In the genomic region with DNA sequence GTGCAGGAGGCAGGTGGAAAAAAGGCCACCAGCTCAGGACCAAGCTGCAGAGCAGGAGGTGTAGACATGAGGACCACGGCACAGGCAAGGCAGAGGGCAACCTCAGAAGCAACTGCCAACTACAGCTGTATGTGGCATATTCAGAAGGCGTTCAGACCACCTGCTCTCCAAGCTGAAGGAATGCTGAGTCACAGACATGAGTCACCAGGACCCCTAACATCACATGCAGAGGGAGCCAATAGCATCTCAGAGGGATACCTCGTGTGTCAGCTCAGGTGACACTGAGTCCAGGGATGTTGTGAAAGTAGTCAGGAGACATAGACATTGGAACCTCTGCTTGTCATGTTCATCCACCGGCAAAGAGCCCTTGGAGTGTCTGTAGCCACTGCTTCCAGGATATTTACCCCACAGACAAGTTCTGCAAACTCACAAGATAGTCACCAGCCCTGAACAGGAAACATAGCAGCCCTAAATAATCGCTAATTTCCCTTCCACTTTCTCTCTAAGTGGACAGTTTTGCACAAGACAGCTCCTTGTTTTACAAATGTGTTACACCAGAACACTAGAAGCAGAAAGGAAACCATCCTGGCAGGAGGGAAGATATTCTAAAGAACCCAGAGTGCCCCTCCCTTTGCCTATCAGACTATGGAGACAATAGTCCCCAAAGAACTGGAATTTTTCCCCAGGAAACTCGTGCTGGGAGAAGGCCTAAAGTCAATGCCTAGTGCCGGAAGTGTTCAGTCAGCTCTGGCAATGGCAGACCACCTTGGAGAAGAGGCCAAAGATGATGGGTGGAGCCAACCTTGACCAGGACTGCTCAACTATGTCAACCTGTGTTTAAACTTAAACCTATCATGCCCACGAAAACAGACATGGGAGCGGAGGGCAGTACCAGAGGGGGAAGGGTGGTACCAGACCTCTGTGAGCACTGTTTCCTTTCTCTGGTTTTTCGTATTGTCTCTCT, we compare ENCODE assay signal across 10 mouse cellular contexts.
DNase-seq lines count a peak whose midpoint lies in the region; ATAC-seq and TF ChIP-seq lines count a peak whose summit lies in the region.
"Had no signal": no experiment of that assay in that cellular context is flagged by ENCODE, and none has a peak within 500 bp of the region (broad histone marks: within the 10 kb centered on the region; RNA-seq: fewer than 3 reads in every experiment).

No protein-coding gene starts in this region.

- WGBS in kidney, adult 2 months, result 49% methylated on average over 10 of the region's 10 CpGs
- 67% methylated on average over 10 of the region's 10 CpGs for WGBS in stomach, embryonic 15.5 days

- H3K9ac ChIP-seq in ES-Bruce4 (ENCODE audit: low read depth, poor library complexity, severe bottlenecking), result no peak overlapping the region
- H3K9ac ChIP-seq in stomach, embryonic 15.5 days, result no peak overlapping the region

- TF ChIP-seq EP300 in ES-Bruce4 (IDR thresholded peaks at IDR 0.05; ENCODE audit: insufficient read depth, low read depth, low read length), result peak; percentile 88

- no peak for TF ChIP-seq POLR2A in kidney, adult 2 months (IDR thresholded peaks at IDR 0.05; ENCODE audit: low read depth, low read length)
- no peak for TF ChIP-seq POLR2A in ES-Bruce4 (IDR thresholded peaks at IDR 0.05; ENCODE audit: insufficient read depth, low read length)

- intact Hi-C loops in gastrocnemius, postnatal 14 days (cut with DNase I; ENCODE audit: low total_unique reads), result no loop called here

- peak; percentile 60 for DNase-seq in kidney, adult 2 months
- DNase-seq in kidney, adult 18-20 months, result no peak
- peak; percentile 20 for DNase-seq in brain, adult 2 months (ENCODE audit: low read depth, low spot score)
- no peak for DNase-seq in T-cell, adult 2 months (ENCODE audit: low spot score)
- no peak for DNase-seq in B cell, adult 2 months
- no peak for DNase-seq in gastrocnemius, postnatal 14 days
- DNase-seq: retina, postnatal 1 day had no signal

- no peaks in the 10 kb centered on the region for H3K27me3 ChIP-seq in kidney, adult 2 months (replicated peaks; ENCODE audit: control insufficient read depth, insufficient read depth, low read length)
- H3K27me3 ChIP-seq in ES-Bruce4 (ENCODE audit: control insufficient read depth, insufficient read depth, low read length, poor library complexity, severe bottlenecking), result no peaks in the 10 kb centered on the region
- no peaks in the 10 kb centered on the region for H3K27me3 ChIP-seq in stomach, embryonic 15.5 days (replicated peaks)

- no peaks in the 10 kb centered on the region for H3K36me3 ChIP-seq in kidney, adult 2 months (ENCODE audit: control insufficient read depth, insufficient read depth, low read length)
- H3K36me3 ChIP-seq in ES-Bruce4 (ENCODE audit: control insufficient read depth, insufficient read depth, low read length, poor library complexity, severe bottlenecking), result peaks cover 43% of the 10 kb centered on the region
- H3K36me3 ChIP-seq in stomach, embryonic 15.5 days, result no peaks in the 10 kb centered on the region

- no peak for ATAC-seq in stomach, embryonic 15.5 days (ENCODE audit: insufficient read depth, low FRiP score, low read depth)
- ATAC-seq: inflammation-experienced regulatory T-cells, adult 6 months had no signal

- no peak overlapping the region for H3K4me2 ChIP-seq in stomach, embryonic 15.5 days

- H3K4me1 ChIP-seq in kidney, adult 2 months (ENCODE audit: control insufficient read depth, insufficient read depth, low read length), result peaks cover 31% of the 10 kb centered on the region
- H3K4me1 ChIP-seq in ES-Bruce4 (ENCODE audit: control insufficient read depth, insufficient read depth, low read length), result no peaks in the 10 kb centered on the region
- peaks cover 18% of the 10 kb centered on the region for H3K4me1 ChIP-seq in stomach, embryonic 15.5 days

- no peak overlapping the region for H3K4me3 ChIP-seq in kidney, adult 2 months (ENCODE audit: insufficient read depth, low read depth, low read length)
- H3K4me3 ChIP-seq in ES-Bruce4 (ENCODE audit: low read depth, low read length), result no peak overlapping the region
- no peak overlapping the region for H3K4me3 ChIP-seq in stomach, embryonic 15.5 days (replicated peaks)

- H3K27ac ChIP-seq in kidney, adult 2 months (ENCODE audit: insufficient read depth, low read depth, low read length), result peak overlapping the region; percentile 57
- H3K27ac ChIP-seq in ES-Bruce4 (ENCODE audit: insufficient read depth, low read length), result peak overlapping the region; percentile 92
- peak overlapping the region; percentile 28; the same call in 1 of the 2 replicates for H3K27ac ChIP-seq in stomach, embryonic 15.5 days

- H3K9me3 ChIP-seq in ES-Bruce4 (replicated peaks; ENCODE audit: control insufficient read depth, insufficient read depth, low read length, poor library complexity, severe bottlenecking), result peaks cover 64% of the 10 kb centered on the region
- no peaks in the 10 kb centered on the region for H3K9me3 ChIP-seq in stomach, embryonic 15.5 days

- no peak for TF ChIP-seq CTCF in kidney, adult 2 months (conservative IDR thresholded peaks at IDR 0.05; ENCODE audit: insufficient read depth, insufficient read length, low read depth, low read length)
- no peak for TF ChIP-seq CTCF in ES-Bruce4 (IDR thresholded peaks at IDR 0.05; ENCODE audit: low read depth, low read length)

Comparison
In these comparisons a context has a peak if more than half of its experiments do, and no peak if none do; other contexts are left out.
1. DNase-seq: peak in kidney, adult 2 months (single experiment) and brain, adult 2 months (single experiment); none in kidney, adult 18-20 months (single experiment), T-cell, adult 2 months (single experiment), B cell, adult 2 months (0 of 2) and gastrocnemius, postnatal 14 days (single experiment).
2. H3K27ac ChIP-seq: peak in every context shown above with its lines; median percentile 92 in ES-Bruce4; 57 in kidney, adult 2 months; 28 in stomach, embryonic 15.5 days.